ENCODE assay signal across 8 mouse cellular contexts in genomic region chr6:56808656-56809055, GRCm38 (mm10). TPM values are rescaled to one million over a fixed set of nuclear protein-coding genes. Genes with fewer than 3 reads are reported as not detected.
DNase-seq lines count a peak whose midpoint lies in the region; ATAC-seq and TF ChIP-seq lines count a peak whose summit lies in the region.

No protein-coding gene starts in this region.

- peak; percentile 66; the same call in 1 of the 2 replicates for ATAC-seq in liver, embryonic 13.5 days (ENCODE audit: low read depth)
- peak; percentile 83 for ATAC-seq in neural tube, embryonic 12.5 days (ENCODE audit: low FRiP score, low read depth)

- H3K9me3 ChIP-seq in E14TG2a.4 (ENCODE audit: low read length) = 0 out of 2 replicates have a peak, but pooled peaks cover 5% of the 10 kb centered on the region
- H3K9me3 ChIP-seq in liver, embryonic 13.5 days (replicated peaks) = no peaks in the 10 kb centered on the region
- no peaks in the 10 kb centered on the region for H3K9me3 ChIP-seq in neural tube, embryonic 12.5 days

- H3K4me2 ChIP-seq in liver, embryonic 13.5 days = no peak overlapping the region
- no peak overlapping the region for H3K4me2 ChIP-seq in neural tube, embryonic 12.5 days (replicated peaks)

- H3K9ac ChIP-seq in liver, embryonic 13.5 days = no peak overlapping the region
- H3K9ac ChIP-seq in neural tube, embryonic 12.5 days = no peak overlapping the region

- H3K36me3 ChIP-seq in E14TG2a.4 (ENCODE audit: insufficient read depth, low read length) = no peaks in the 10 kb centered on the region
- H3K36me3 ChIP-seq in liver, embryonic 13.5 days = no peaks in the 10 kb centered on the region
- H3K36me3 ChIP-seq in neural tube, embryonic 12.5 days = no peaks in the 10 kb centered on the region

- no peak overlapping the region for H3K27ac ChIP-seq in liver, embryonic 13.5 days
- H3K27ac ChIP-seq in neural tube, embryonic 12.5 days = no peak overlapping the region

- peak; percentile 47 for TF ChIP-seq CTCF in E14TG2a.4 (conservative IDR thresholded peaks at IDR 0.05; ENCODE audit: low read length)

- no peak overlapping the region for H3K4me3 ChIP-seq in E14TG2a.4 (replicated peaks; ENCODE audit: low read length)
- H3K4me3 ChIP-seq in liver, embryonic 13.5 days (replicated peaks) = no peak overlapping the region
- no peak overlapping the region for H3K4me3 ChIP-seq in neural tube, embryonic 12.5 days

- 17% methylated on average over 3 of the region's 3 CpGs for WGBS in liver, embryonic 13.5 days (ENCODE audit: insufficient replicate concordance)
- 13% methylated on average over 3 of the region's 3 CpGs for WGBS in neural tube, embryonic 12.5 days

- H3K27me3 ChIP-seq in E14TG2a.4 (ENCODE audit: insufficient read depth, low read length) = peaks cover 36% of the 10 kb centered on the region
- peaks cover 13% of the 10 kb centered on the region for H3K27me3 ChIP-seq in liver, embryonic 13.5 days
- no peaks in the 10 kb centered on the region for H3K27me3 ChIP-seq in neural tube, embryonic 12.5 days (replicated peaks)

- H3K4me1 ChIP-seq in E14TG2a.4 (replicated peaks; ENCODE audit: low read depth, low read length) = no peaks in the 10 kb centered on the region
- H3K4me1 ChIP-seq in liver, embryonic 13.5 days (replicated peaks) = no peaks in the 10 kb centered on the region
- no peaks in the 10 kb centered on the region for H3K4me1 ChIP-seq in neural tube, embryonic 12.5 days

- peak; percentile 34 to 83 for DNase-seq in adrenal gland, adult (ENCODE audit: inconsistent age in 2 of 2, low spot score in 1 of 2)
- DNase-seq in adrenal gland, postnatal 25 days = no peak
- DNase-seq in cerebellum, adult 9-11 months = peak; percentile 28
- DNase-seq in frontal cortex, adult 2 months (ENCODE audit: extremely low spot score in 1 of 2, low spot score in 1 of 2) = peak; percentile 33 to 79
- peak; percentile 29 to 42 for DNase-seq in kidney, adult 8-10 months
- DNase-seq in liver, embryonic 13.5 days = peak; percentile 22

RNA-seq across cellular contexts. Expression of gene Kbtbd2, which starts 11.0 kb away (rescaled TPM):
- 36.3 and 36.9 TPM in 2 replicates for total RNA-seq in adrenal gland, postnatal 25 days (2021)
- polyA plus RNA-seq in frontal cortex, adult 2 months (2012; rRNA removed) = 30.2 and 31.8 TPM in 2 replicates
- 13.6 TPM in 2 replicates for polyA plus RNA-seq in liver, embryonic 13.5 days (2015; fragmentation: Nextera tagmentation; extraction: Ambion mirVana)
- polyA plus RNA-seq in neural tube, embryonic 12.5 days (2016; fragmentation: Nextera tagmentation; extraction: Ambion mirVana) = 41.5 and 46.5 TPM in 2 replicates

RNA-seq across cellular contexts. Expression of gene Fkbp9, which starts 23.2 kb away (rescaled TPM):
- total RNA-seq in adrenal gland, postnatal 25 days (2021) = 52.4 and 66.4 TPM in 2 replicates
- polyA plus RNA-seq in frontal cortex, adult 2 months (2012; rRNA removed) = 29.6 and 31.0 TPM in 2 replicates
- polyA plus RNA-seq in liver, embryonic 13.5 days (2015; fragmentation: Nextera tagmentation; extraction: Ambion mirVana) = 26.2 and 28.5 TPM in 2 replicates
- 52.8 and 55.2 TPM in 2 replicates for polyA plus RNA-seq in neural tube, embryonic 12.5 days (2016; fragmentation: Nextera tagmentation; extraction: Ambion mirVana)
